Mouse (Mus musculus) layer of hippocampus, postnatal 10 days (tissue): ENCODE measurements around the gene Pax5. TPM values are rescaled to one million over a fixed set of nuclear protein-coding genes. Genes with fewer than 3 reads are reported as not detected.
A peak's percentile ranks its signal among the peaks of the same experiment; 100 is the strongest.

Experiments
- DNase-seq, 2 experiments: peaks; one replicate each; pipeline ENCODE4 v3.0.0; 2021; ENCODE audit warnings: low spot score in 2 of 2
- total RNA-seq, 2 experiments: library from RNA; stranded (reverse); gene quantifications; 2 replicates each; pipeline ENCODE4 v1.2.3; 2021

Gene Pax5
- total RNA-seq, 2 experiments from 2014 or later: 0.38 to 1.1 TPM

DNA sequence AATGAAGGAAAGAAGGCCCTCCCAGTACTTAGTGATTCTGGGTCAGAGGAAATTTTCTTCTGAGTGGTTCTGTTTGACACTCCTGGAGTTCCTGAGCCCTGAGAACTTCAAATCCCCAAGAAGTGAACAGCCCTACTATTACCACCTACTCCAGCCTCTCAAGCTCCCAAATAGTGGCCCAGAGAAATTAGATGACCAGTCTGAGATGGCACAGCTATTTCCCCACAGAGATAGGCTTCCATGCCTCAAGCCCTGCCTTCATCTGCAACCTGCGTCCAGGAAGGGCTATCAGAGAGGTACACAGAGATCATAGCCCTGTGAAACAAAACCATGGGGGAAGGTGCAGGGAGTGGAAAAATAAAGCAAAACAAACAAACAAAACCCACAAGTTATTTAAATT, 3.4 kb downstream of the Pax5 start:
- DNase-seq: no peak

DNA sequence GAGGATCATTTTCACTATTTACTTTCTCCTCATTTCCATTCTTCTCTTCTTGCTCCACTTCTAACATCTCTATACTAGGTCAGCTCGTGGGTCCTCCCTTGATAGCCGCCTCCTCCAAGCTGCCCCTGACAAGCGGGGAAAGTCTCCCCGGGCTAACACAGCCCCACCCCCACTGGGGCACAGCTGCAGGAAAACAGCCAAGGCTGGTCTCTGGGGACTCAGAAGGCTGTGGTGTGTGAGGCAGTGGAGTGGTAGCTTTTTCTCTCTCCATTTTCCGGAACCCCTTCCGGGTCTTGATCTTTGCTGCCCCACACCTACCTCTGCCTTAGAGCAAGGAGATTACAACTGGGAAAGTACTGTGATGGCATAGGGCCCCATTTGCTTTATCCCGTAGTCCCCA, 4.3 kb downstream of the Pax5 start:
- DNase-seq: no peak

DNA sequence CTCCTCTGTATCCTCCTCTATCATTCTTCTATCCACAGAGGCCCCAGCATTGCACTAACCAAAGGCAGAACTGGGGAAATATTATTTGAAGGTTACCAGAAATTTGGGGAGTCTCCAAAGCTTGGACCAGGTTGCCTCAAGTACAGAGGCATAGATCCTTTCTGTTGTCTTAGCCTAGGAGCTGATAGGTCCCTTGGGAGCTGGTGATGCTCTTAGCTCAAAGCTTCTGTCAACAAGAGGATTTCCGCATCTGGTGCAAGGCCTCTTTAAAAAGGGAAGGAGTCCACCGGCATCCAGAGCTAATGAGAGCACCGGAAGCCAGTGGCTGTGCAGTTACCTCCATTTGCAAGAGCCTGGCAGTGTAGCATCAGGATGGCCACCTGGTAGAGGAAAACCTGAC, 5.1 kb downstream of the Pax5 start:
- DNase-seq: no peak

DNA sequence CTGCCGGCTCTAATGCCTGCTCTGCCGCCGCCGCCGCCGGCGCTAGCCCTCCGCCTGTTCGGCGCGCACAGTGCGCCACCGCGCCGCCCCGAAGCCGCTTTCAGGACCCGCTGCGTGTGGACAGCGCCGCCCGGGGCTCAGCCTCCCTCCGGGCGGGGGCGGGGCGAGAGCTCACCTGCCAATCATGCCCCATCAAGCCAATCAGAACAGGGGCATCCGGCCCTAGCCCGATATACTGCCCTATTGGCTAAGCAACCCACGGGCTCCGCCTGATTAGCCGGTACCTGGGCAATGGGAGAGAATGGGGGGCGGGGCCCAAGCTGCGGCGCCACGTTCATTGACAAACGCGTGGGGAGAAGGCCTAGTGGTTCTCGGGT, 5.9 kb downstream of the Pax5 start:
- peak; percentile 82 to 83 for DNase-seq

DNA sequence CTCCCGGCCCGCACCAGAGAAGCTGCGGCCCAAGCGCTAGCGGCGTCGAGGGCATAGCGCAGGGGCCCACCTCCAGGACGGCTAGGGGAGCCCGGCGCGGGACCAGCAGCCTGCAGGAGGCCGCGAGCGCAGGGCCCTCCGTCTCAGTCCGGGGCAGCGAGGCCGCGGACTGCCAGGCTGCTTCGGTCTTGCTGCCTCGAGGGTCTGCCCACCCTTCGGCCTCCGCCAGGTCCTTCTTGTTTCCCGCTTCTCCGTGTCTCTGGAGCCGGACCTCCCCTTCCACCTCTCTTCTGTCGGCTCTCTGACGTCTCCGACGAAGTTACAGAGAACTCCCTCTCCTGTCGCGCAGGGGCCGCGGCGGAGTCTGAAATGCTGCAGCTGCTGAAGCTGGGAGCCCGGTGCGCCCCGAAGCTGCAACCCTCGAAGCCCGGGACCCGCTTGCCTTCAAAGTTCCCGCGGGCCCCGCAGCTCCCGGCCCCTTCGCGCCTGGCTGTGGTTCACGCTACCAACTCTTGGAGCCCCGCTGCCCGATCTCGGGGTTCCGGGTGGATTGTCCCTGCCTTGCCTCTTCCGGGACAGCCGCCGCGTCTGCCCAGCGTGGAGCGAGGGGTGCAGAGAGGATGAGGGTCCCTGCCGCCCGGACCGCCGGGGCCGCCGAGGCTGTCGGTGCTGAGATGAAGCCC, 6.5 kb downstream of the Pax5 start:
- no peak for DNase-seq

DNA sequence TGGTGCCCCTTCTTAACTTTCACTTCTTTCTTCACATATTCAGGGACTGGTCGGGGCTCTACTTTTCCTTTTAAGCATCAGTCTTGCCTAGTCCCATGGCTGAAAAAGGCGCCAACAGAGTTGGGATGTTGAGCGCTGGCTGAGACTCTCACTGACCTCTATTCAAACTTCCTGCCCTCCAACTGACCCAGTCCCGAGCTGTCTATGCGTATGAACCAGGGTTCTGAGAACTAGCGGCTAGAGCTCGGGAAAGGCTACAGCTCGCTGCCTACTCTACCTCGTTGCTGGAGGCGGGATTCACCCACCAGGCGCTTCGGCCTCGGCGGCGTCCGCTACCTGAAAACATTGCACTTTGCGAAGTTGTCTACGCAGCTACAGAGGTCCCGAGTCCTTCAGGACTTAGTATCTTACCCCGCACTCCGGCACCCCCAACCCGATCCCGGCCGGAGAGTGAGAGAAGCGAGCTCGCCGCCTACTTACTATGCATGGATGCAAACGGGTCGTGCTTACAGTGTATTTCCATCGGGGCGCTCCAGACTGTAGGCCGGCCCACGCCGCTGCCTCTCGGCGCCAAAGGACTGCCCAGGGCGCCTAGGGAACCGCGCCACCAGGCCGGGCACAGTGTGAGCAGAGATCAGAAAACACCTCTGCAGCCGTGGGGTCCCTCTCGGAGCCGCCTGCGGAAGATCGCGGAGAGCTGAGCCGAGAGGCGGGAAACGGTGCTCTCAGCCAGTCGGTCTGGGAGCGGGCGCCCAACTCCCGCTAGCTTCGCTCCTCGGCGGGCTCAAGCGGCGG, 7.2 kb downstream of the Pax5 start:
- peak in 1 of 2 experiments; percentile 27 for DNase-seq

DNA sequence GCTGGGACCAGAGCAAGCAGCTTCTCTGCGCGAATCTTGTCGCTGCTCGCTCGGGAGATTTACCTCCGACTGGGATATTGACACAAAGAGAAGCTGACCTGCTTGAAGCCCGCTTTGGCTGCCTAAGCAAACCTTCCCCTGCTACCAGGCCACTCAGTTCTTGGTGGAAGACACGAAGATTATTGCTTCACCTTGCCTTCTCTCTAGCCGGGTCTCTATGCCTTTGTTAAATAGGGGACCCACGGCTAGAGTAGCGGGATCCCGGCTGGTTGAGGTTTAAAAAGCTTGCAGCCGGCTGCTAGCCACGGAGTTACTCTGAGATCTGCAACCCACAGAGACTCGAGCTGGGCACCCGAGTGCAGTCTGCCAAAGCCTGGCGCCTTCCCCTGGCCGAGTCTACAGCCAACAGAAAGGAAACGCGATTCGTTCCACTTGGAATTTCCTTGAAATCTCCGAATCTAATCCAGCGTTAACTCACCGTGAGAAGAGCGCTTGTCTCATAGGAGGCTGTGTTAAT, 8.2 kb downstream of the Pax5 start:
- DNase-seq: peak; percentile 34 to 45

DNA sequence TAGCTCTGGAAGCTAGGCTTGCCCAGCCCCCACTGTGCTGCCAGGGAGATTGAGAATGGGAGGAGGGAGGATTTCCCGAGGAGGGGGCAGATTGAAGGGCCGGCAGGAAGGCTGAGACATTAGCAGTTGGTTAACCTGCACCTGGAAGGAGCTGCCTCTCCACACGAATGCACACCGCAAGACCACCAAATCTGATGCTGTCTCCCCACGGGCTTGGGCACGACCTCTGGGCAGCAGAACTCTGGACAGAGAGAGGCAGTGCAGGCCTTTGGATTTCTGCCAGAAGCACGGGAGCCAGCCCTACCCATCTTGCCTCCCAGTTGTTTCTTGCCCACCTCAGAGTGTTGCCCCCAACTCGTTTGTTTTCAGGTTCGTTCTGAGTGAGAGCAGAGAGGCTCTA, 8.8 kb downstream of the Pax5 start:
- peak in 1 of 2 experiments; percentile 14 for DNase-seq

DNA sequence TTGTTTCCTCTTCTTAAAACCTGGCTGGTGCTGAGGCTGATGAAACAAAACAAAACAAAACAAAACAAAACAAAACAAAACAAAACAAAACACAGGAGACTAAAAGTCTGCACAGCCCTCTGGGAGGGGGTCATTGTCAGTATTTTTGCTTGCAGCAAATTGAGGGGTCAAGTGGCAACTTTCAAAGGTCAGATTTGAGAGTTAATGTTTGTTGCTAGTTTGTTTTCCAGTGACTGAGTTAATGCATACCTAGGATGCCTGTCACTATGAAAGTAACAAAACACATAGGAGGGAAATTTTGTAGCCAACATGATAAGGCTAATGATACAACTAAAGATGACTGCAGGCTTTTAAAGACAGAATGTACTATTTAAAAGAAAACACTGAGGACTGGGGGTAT, 13.6 kb downstream of the Pax5 start:
- no peak for DNase-seq

DNA sequence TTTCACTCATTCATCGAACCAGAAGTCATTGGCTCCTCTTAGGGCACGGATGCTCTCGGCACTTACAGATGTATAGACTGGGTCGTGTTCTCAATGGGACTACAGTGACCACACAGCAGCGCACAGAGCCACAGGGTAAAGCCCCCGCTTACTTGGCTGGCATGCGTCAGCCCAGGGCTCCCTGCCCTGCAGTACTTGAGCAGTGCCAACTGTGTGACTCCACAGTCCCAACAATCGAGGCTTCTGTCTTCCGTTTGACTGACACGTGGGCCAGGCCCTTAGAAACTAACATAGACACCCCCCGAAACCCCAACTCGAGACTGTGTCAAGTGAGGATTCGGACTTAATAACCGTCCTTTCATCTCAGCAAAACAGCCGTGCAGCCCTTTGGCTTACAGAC, 15.9 kb downstream of the Pax5 start:
- peak in 1 of 2 experiments; percentile 14 for DNase-seq

DNA sequence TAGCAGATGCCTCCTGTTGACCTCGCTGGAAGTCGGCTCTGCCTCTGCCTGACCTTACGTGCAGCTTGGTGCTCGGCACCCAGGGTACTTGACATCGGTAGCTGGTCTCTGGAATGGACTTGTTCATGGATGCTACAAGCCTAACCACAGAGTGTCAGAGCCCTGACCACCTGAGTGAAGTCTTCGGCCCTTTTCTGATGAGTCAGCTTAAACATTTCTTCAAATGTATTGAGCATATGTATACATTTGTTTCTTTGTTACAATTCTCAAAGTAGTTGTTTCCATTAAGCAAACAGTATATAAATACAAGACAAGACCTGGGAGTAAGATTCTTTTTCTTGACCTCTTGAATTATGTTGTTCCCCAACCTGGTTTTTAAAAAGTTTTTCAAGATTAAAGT, 24.7 kb downstream of the Pax5 start:
- DNase-seq: no peak

DNA sequence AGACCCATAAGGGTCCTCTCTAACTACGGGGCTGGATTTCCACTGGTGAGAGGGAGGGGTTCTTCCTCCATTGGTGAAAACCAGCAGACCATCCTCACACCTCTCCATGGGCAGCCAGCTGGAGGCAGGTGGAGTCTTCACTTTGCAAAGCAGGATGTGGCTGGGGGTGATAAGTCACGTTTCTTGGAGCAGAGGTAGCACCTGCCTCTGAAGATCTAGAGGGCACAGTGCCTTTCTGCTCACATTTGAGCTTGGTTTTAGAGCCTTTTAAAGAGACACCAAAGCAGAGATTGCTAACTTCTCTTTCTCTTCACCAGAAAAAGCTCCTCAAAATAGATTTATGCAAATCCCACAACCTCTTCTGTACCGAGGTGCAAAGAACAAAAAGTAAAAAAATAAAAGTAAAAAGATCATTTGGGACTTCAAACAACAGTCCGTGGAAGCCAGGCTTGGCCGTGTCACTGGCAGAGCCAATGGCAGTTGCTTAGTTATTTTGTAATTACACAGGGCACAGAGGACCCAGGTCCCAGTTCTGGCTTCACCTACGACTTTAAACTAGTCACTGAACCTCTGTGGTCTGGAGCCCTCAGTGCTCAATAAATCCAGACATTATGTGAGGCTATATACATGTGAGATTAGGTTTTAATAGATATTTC, 29.9 kb downstream of the Pax5 start:
- no peak for DNase-seq

DNA sequence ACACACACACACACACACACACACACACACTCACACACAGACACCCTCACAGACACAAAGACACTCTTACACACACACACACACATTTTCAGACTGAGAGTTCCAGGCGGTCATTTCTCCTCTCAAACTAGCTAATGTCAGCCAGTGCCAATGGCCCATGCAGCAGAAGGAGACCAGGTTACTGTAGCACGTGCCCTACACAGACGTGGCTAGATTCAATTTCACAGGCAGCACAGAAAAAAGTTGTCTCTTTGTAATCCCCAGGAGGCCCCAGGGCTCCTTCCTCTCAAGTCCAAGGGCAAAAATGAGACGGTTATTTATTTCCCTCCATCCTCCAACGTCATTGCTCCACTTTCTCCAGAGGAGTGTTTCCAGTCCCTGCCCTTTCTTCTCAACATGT, 31.6 kb downstream of the Pax5 start:
- no peak for DNase-seq

DNA sequence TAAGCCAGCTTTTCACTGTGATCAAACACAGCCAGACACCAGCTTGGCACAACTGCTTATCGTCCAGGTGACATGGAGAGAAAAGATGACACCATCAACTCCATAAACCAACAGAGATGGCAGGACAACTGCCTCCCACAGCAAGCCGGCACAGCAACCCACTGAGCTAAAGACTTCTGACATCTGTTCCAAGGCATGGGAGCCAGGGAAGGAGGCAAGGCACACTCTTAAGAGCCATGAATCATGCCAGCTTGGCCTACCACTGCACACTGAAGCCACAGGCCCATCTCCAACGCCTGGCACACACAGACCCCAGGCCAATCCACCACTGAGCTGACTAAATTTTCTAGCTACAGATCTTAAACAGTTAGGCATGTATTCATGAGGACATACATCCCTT, 32.3 kb downstream of the Pax5 start:
- DNase-seq: no peak

DNA sequence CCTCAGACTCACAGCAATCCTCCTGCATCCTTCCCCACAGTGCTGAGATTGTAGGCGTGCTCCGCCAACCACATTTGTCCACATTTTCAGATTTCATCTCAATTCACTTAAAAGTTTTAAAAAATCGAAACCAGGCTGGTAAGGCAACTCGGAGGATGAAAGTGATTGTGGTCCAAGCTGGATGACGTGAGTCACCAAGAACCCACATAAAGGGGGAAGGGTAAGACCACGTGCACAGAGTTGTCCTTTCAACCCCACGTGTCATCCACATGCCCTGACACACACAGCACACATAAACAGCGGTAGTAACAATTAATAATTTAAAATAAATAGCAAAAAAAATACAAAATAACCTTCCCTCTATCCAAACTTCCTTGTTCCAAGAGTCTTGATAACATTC, 35.3 kb downstream of the Pax5 start:
- DNase-seq: no peak

DNA sequence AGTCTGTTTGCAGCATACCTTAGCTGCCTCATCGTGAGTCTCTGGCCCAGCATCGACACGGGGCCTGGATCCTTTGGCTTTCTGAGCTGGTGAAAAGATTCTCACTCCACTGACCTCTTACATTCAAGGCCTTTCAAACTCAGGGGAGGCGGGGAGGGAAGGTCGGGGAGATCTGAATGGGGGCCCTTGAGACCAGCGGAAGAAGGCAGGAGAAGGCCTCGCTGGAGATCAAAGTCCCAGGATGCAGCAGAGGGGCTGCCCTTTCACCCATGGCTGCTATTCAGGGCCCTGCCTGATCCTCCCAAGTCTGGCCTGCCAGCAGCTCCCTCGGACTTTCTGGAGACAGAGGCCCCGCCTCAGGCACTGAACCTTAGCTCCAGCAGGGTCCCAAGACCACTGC, 36.6 kb downstream of the Pax5 start:
- no peak for DNase-seq

DNA sequence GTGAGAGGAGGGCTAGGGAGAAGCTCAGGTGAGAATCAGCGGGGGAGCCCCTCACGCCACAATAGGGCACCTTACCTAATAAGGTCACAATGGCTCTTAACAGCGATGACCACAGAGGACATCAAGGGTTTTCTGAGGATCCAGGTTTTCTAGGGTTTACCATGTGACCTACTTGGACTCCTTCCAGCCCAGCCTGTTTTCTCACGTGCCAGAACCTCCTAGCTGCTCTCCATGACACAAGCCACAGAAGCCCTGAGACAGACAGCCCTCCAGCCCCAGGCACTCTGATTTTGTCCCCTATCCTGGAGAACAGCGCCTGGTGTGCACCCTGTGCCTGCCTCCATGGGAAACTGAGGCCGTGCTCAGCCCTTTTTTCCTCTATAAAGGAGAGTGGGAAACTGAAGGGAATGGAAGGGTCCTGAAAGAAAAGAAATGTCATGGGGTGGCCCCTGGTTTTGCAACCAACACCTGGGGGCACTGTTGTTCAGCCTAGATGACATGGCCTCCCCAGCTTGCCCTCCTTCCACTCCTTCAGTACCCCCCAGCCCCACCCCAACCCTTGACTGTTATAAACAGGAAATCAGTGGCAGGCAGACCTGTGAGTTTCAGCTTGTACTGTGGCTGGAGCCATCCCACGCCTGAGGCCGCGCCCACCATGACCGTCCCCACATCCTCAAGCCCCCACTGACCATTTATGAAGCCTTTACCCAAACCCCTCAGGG, 37.9 kb downstream of the Pax5 start:
- no peak for DNase-seq

DNA sequence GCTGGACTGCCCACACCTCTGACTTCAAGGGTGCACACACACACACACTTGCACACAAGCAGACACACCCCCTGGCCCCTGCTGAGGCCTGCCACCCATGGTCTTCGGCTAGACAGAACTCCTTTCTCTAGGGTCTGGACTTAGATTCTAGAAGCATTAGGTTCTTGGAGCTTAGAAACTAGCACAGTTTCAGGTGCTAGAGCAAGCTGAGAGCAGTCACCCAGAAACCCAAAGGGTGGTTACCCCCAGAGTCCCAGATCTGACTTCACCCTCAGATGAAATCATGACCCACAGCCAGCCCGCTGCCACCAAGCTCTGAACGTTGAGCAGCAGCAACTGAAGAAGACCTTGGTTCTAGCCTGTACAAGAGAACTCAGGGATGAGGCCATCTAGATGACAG, 38.8 kb downstream of the Pax5 start:
- no peak for DNase-seq

DNA sequence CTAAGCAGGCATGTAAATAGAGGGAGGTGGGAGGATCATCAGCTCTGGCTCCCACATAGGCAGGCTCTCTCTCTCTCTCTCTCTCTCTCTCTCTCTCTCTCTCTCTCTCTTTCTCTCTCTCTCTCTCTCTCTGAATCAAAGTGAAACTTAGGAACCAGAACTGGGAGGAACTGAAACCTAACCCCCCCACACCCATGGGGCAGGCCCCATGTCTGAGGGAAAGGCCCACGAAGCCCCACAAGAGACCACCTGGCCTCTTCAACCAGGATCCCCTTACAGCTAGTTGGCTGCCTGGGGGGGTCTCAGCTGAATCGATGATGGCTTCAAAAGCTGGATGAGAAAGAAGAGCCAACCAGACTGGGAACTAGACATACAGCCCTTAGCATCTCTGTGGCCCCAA, 39.3 kb downstream of the Pax5 start:
- DNase-seq: no peak

DNA sequence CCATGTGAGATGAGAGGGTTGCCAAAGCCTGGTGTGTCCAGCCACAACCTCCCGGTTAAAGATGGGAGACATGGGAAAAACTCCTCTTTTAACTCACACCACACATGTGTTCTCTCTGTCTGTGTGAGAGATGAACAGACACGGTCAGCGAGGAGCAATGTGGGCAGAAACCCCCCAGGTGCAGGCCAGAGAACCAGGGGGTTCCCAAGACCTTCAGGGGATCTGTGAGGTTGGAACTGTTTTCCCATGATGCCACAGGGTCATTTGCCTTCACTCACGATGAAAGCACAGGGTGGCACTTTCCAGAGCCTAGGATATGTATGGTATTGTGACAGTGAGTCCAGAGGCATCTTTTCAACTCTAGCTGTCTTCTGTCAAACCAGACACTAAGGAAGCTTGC, 39.9 kb downstream of the Pax5 start:
- DNase-seq: no peak

DNA sequence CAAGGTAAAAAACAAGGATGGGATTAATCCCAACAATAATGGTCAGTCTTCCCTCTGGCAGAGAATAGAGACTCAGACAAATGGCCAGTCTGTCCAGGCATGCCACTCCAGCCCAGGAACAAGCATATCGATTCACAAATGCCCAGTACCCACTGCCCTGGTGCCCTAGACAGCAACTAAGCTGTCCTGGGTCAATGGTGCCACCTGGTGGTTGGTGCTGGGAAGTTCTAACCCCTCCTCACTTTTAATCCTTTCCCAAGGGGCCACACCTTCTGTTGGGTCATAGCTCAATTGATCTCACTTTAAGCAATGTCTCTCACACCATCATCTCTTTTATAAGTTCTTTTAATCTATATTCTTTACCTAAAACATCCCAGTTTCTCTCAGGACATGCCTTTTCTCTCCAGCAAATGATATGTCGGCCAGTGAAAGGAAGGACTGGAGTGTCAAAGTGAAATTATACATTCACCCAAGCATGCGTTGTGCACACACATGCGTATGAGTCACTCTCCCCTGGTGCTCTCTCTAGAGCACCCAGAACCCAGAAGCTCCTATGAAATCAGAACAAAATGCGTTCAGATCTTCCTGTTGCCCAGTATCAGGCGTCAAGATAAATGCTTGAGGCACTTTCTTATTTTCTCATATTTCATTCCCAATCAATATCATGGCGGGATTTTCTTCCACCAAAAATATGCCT, 40.7 kb downstream of the Pax5 start:
- DNase-seq: peak in 1 of 2 experiments; percentile 16
